Mouse (Mus musculus) cerebral cortex, adult 2 months (tissue): ENCODE measurements around the gene Iqch.

ENCODE experiments used
- WGBS: fragments of 180-500 bp; shearing (Covaris S2); methylation state at CpG from one replicate; pipeline ENCODE4 v1.1.7; 2018; 5-methylcytosine and 5-hydroxymethylcytosine counted together

Iqch gene

GRCm38 (mm10) chr9:63568314-63568713 is 34.0 kb downstream of the Iqch start:
- WGBS = 78% methylated on average over 6 of the region's 6 CpGs

DNA sequence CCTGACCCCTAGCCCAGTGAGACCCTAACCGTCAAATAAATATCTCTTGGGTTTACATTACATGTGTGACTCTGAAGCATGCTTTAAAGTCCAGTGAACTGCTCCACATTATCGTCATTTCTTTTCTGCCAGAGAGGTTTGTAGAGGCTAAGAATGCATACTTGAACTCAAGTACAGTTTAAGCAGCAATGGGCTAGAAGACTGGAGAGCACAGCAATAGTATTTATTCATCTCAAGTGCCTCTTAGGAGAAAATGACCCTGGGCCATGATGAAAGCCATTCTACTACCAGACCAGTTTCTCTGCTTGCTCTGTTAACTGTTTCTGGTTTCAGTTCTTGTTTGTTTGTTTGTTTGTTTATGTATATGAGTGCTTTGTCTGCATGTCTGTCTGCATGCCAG is 38.9 kb downstream of the Iqch start:
- whole genome bisulfite sequencing = 97% methylated on average over 2 of the region's 2 CpGs

DNA sequence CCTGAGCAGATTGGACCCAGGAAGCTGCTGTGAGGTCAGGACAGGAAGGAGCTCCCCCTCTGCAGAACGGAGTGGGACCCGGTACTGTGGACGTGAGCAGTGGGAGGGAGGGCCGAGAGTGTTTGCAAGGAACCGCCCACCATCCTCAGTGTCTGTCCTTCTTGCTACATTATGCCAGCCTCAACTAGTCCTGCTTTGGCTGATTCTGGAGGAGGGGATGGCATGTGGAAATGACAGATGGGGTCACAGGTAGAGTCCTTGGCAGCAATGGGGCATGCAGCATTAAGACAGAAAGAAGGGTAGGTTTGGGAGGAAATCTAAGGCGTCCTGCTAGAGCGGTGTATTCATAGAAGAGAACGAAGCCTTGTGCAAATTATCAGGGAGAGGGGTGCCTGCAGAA is 40.4 kb downstream of the Iqch start:
- whole genome bisulfite sequencing = 57% methylated on average over 8 of the region's 8 CpGs

GRCm38 (mm10) chr9:63556933-63557332 is 45.4 kb downstream of the Iqch start:
- 81% methylated on average over 8 of the region's 8 CpGs for WGBS

- WGBS = 79% methylated on average over 1 of the region's 1 CpGs
Observed at GRCm38 (mm10) chr9:63556316-63556715, 46.0 kb downstream of the Iqch start.

DNA sequence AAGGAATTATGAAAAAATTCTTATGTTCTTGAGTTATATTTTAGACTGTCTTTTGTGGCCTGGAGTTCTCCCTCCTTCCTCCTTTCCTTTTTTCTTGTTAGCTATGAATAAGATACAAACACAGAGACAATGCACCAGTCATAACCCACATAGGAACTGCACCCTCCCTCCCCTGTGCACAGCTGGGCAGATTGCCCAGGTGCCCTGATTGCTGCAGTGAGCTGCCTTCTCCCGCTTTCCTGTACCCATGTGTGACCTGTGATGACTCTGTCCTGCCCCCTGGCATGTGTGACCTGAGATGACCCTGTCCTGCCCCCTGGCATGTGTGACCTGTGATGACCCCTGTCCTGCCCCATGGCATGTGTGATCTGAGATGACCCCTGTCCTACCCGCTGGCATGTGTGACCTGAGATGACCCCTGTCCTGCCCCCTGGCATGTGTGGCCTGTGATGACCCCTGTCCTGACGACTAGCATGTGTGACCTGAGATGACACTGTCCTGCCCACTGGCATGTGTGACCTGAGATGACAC is 46.8 kb downstream of the Iqch start:
- 68% methylated on average over 3 of the region's 3 CpGs for WGBS

DNA sequence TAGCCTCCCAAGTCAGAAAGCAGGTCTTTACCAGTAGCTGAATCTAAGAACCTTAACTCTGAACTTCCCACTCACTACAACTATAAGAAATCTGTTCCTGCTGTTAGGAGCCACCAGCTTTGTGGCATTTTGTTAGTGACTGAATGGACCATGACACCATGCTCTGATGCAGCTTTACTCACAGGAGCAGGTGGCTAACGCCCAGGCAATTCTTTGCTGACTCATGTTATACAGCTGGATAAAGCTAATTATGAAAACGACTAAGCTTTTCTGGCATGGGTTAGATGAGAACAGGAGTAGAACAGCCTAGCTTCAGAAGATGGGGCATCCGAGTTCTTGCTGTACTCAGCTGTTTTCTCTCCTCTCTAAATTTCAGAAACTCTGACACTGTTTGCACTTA is 48.7 kb downstream of the Iqch start:
- WGBS = 46% methylated on average over 3 of the region's 3 CpGs

DNA sequence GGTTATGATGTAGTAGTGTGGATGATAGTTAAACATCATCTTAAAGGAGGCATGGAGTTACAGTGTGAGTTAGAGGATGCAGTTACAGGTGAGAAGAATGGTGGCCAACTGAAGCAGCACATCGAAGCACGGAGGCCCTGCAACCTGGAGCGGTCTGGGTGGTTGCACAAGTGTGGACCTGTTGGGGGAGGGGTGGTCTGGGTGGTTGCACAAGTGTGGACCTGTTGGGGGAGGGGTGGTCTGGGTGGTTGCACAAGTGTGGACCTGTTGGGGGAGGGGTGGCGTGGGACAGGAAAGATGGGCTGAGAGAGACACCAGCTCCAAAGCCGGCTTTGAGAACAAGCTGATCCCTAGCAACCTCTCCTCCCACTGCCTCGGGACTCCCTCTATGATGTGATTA is 51.6 kb downstream of the Iqch start:
- WGBS = 90% methylated on average over 6 of the region's 6 CpGs

DNA sequence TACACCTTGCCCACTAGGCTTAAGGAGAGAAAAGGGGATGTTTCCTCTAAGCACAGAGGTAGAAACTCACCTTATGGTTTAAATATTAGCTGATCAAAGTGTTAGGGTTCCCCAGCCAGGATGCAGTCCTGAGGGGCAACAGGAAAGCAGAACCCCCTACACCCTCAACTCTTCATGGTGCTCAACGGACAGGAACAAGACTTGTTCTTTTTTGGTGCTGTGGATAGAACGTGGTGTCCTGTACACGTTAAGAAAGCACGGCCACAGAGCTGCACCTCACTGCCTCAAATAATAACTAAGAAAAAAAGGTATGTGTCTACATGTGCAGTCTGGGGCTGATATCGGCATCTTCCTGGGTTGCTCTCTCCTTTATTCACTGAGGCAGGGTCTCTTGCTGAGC is 53.3 kb downstream of the Iqch start:
- WGBS = 94% methylated on average over 5 of the region's 5 CpGs

DNA sequence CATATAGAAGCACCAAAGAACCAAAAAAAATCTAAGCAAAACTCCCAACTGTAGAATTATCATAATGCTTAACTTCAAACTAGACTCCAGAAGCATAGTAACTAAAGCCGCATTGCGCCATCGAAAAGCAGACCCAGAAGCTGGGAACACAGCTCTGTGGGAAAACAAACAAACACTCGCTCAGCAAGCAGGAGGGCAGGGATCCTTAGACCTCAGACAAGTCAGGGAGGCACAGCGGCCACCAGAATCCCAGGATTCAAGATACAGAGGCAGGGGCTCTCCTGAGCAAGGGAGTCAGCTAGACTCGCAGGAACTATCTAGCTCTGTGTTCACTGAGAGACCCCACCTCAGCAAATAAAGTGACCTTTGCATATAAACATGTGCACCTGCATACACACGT is 60.4 kb downstream of the Iqch start:
- 83% methylated on average over 7 of the region's 7 CpGs for WGBS

- 88% methylated on average over 7 of the region's 7 CpGs for WGBS
Observed at GRCm38 (mm10) chr9:63541301-63541700, 61.0 kb downstream of the Iqch start.

DNA sequence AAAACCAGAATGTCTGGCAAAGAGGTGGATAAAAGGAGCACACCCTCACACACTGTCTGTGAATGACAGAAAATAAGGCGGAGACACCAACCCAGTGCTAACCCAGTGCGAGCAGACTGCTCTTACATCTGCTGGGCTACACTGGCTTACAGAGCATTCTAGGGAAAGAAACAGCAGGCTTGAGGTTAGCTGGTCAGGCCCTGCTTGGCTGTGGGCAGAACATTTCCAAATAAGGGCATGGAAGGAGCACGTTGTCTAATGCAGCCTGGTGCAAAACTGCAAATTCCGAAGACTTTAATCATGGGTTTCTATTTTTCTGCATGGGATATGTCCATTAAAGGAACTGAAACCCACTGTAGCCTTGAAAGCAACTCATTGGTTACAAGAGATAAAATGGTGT is 64.8 kb downstream of the Iqch start:
- WGBS = 90% methylated on average over 4 of the region's 4 CpGs

DNA sequence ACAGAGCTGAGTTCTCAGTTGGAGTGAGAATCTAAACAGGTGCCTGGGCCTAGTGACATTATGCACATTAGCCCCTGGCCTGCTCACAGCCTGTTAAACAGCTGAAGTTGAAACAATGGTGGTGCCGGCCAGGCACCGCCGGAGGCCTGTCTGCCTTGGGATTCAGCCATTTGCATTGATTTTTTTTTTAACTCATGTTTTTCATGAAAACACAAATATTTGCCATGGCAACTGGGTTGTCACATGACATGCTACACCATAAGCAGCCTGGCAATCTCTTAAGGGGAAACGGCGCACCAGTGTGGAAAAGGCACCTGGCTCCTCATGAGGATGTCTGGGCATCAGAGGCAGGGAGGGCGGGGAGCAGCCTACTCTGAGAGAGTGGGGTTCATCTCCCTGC is 67.3 kb downstream of the Iqch start:
- WGBS = 71% methylated on average over 6 of the region's 6 CpGs

DNA sequence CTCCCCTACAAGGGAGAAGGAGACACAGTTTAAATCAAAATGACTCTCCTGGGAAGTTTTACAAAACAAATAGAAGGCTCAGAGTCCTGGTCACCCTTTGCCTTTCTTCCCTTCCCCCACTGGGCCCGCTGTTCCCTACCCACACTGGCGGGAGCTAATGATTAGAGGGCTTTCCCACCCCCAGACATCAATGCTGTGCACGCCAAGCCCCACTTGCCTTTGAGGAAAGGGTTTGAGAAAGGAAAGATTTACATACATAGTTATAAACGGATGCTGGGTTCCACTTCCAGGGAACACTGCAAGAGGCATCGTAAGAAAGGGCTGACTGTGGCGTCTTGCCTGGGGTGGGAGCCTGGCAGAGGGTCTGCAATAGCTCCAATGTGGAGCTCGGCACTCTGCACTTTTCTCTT is 67.9 kb downstream of the Iqch start:
- 72% methylated on average over 7 of the region's 7 CpGs for WGBS

- 86% methylated on average over 9 of the region's 9 CpGs for WGBS
Observed at GRCm38 (mm10) chr9:63532966-63533711, 69.2 kb downstream of the Iqch start.

GRCm38 (mm10) chr9:63523937-63524253 is 78.4 kb downstream of the Iqch start:
- WGBS = 82% methylated on average over 2 of the region's 2 CpGs

- 64% methylated on average over 14 of the region's 14 CpGs for WGBS
Observed at GRCm38 (mm10) chr9:63523251-63523936, 78.9 kb downstream of the Iqch start.

GRCm38 (mm10) chr9:63512851-63513250 is 89.4 kb downstream of the Iqch start:
- 69% methylated on average over 5 of the region's 5 CpGs for WGBS

DNA sequence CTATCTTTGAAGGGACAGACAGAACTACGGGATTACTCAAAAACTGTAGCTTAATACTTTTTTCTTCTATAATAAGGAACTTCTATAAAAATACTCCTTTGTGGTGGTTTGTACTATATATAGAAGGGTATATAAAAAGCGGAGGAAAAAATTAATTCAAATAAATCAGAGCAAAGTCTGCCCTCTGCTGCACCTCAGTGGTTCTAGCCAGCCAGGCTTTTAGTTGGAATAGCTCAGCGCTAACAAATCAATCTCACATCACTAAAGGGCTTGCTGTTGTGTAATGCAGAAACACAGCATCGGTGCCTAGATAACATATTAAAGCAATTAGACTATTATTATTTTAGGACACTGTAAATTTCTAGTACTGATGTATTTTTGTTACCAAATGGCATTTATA is 91.3 kb downstream of the Iqch start:
- 66% methylated on average over 4 of the region's 4 CpGs for WGBS

- 82% methylated on average over 8 of the region's 8 CpGs for WGBS
Observed at GRCm38 (mm10) chr9:63507110-63507509, 95.2 kb downstream of the Iqch start.

GRCm38 (mm10) chr9:63503890-63504289 is 98.4 kb downstream of the Iqch start:
- WGBS = 85% methylated on average over 2 of the region's 2 CpGs

GRCm38 (mm10) chr9:63501516-63501915 is 100.8 kb downstream of the Iqch start:
- 100% methylated on average over 1 of the region's 1 CpGs for WGBS

DNA sequence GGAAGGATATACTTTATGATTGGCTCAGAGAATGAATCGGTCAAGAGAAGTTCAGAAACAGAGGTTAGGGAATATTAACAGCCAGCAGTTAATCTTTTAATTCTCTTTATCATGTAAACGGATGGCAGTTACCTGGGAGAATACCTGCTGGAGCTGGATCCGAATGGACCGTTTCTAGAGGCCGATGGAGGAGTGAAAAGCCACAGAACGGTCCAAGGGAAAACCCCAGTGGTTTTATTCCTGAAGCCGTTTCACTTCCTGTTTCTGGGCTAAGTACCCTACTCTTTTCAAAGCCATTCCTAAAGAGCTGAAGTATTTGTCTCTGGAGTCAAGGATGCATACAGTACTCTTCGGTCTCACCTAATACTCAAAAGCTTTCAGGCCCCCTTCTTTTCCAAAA is 102.4 kb downstream of the Iqch start:
- 91% methylated on average over 8 of the region's 8 CpGs for WGBS
